Mouse (Mus musculus) brain, adult 10 weeks (tissue): ENCODE measurements around the gene Etnppl. TPM values are rescaled to one million over a fixed set of nuclear protein-coding genes. Genes with fewer than 3 reads are reported as not detected.

Source experiments
- polyA plus RNA-seq: library from polyadenylated mRNA; stranded (reverse); fragments of 350-450 nt; fragmentation: Illumina TruSeq; extraction: RNeasy Lipid Tissue Mini Kit (QIAGEN cat#74804); gene quantifications from one replicate; pipeline ENCODE4 v1.2.3, GENCODE M21; 2015; ENCODE audit warnings: low read depth, low replicate concordance

The Etnppl gene
- polyA plus RNA-seq: 37.2 TPM

DNA sequence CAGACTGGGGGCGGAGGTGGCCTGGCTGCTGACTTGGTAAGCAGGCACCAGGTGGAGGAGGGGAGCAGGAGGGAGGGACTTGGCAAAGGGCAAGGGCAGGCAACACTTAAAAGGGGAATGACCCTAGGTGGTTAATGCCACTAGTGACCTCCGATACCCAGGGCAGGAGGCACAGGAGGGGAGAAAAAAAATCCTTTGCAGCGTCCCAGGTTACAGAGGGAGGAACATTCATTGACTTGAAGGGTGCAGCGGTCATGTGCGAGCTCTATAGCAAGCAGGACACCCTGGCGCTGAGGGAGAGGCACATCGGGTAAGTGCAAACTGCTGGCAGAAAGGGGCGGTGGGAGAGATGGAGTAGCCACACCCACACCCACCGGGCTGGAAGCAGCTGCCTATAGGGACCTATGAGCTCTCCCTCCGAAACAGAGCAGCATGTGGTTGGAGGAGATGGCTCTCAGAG, at the start of gene Etnppl:
TSS of gene Etnppl (plus strand) at position 10 of the 460 bp plus-strand sequence.

Other genes starting within 250 kb of the Etnppl start
- gene Ostc, start 92.0 kb downstream of the Etnppl start, polyA plus RNA-seq: 113 TPM
- gene Rpl34, start 113.0 kb downstream of the Etnppl start, polyA plus RNA-seq: 1,019 TPM